Comparison of ENCODE assay signal across 8 mouse cellular contexts in genomic region chr4:67477264-67477845, GRCm38 (mm10).
A peak's percentile ranks its signal among the peaks of the same experiment; 100 is the strongest.
DNase-seq lines count a peak whose midpoint lies in the region; ATAC-seq lines count a peak whose summit lies in the region.

No protein-coding gene starts in this region.

- H3K4me2 ChIP-seq in midbrain, embryonic 13.5 days (replicated peaks) = no peak overlapping the region

- DNase-seq in 416B (ENCODE audit: low read depth) (peak; percentile 35), NIH3T3 (ENCODE audit: low read depth) (peak; percentile 74), MN1 (ENCODE audit: low spot score) (no peak)
- peak; percentile 50 for DNase-seq in hindbrain, embryonic 10.5 days (ENCODE audit: low spot score)
- peak; percentile 23 for DNase-seq in left cerebral cortex, adult 11 months (ENCODE audit: low spot score)
- no peak for DNase-seq in thymus, postnatal 25 days

- peak; percentile 90 for ATAC-seq in common myeloid progenitor, adult 5-6 weeks (replicated peaks; ENCODE audit: low read depth, poor library complexity, severe bottlenecking)
- ATAC-seq in midbrain, embryonic 13.5 days = peak; percentile 98

- no peak overlapping the region for H3K4me3 ChIP-seq in hindbrain, embryonic 10.5 days
- no peak overlapping the region for H3K4me3 ChIP-seq in midbrain, embryonic 13.5 days (replicated peaks)

- H3K27me3 ChIP-seq in hindbrain, embryonic 10.5 days (ENCODE audit: insufficient read depth, poor library complexity, severe bottlenecking) = no peaks in the 10 kb centered on the region
- H3K27me3 ChIP-seq in midbrain, embryonic 13.5 days = no peaks in the 10 kb centered on the region

- H3K9me3 ChIP-seq in hindbrain, embryonic 10.5 days = no peaks in the 10 kb centered on the region
- no peaks in the 10 kb centered on the region for H3K9me3 ChIP-seq in midbrain, embryonic 13.5 days

- 11% methylated on average over 6 of the region's 6 CpGs for WGBS in hindbrain, embryonic 10.5 days
- WGBS in midbrain, embryonic 13.5 days = 13% methylated on average over 6 of the region's 6 CpGs

- H3K9ac ChIP-seq in midbrain, embryonic 13.5 days (replicated peaks) = no peak overlapping the region

- no peaks in the 10 kb centered on the region for H3K36me3 ChIP-seq in hindbrain, embryonic 10.5 days
- H3K36me3 ChIP-seq in midbrain, embryonic 13.5 days = no peaks in the 10 kb centered on the region

- no peaks in the 10 kb centered on the region for H3K4me1 ChIP-seq in hindbrain, embryonic 10.5 days (replicated peaks)
- 0 out of 2 replicates have a peak, but pooled peaks cover 4% of the 10 kb centered on the region for H3K4me1 ChIP-seq in midbrain, embryonic 13.5 days (replicated peaks)

- H3K27ac ChIP-seq in hindbrain, embryonic 10.5 days = no peak overlapping the region
- no peak overlapping the region for H3K27ac ChIP-seq in midbrain, embryonic 13.5 days

Comparison
In these comparisons a context has a peak if more than half of its experiments do, and no peak if none do; other contexts are left out.
1. DNase-seq: peak in 416B (single experiment), NIH3T3 (single experiment), hindbrain, embryonic 10.5 days (single experiment) and left cerebral cortex, adult 11 months (single experiment); none in MN1 (single experiment) and thymus, postnatal 25 days (single experiment).